Mouse (Mus musculus): ENCODE data around the gene Sfxn5. TPM values are rescaled to one million over a fixed set of nuclear protein-coding genes. Genes with fewer than 3 reads are reported as not detected.
A peak's percentile ranks its signal among the peaks of the same experiment; 100 is the strongest.

Sfxn5 gene
- polyA plus RNA-seq, 1 experiment = 23.6 TPM

- Histone ChIP-seq H3K36me3 (ENCODE audit: control insufficient read depth, insufficient read depth, low read length) (no peaks in the 10 kb centered on the region; the same call in 1 of the 2 replicates), H3K27ac (ENCODE audit: insufficient read depth, low read depth, low read length) (peak overlapping the region; percentile 61), H3K4me1 (ENCODE audit: control insufficient read depth, insufficient read depth, low read length) (peaks cover 72% of the 10 kb centered on the region), H3K27me3 (replicated peaks; ENCODE audit: control insufficient read depth, insufficient read depth, low read length) (no peaks in the 10 kb centered on the region), H3K4me3 (ENCODE audit: insufficient read depth, low read depth, low read length) (no peak overlapping the region)
- TF ChIP-seq POLR2A (IDR thresholded peaks at IDR 0.05; ENCODE audit: low read depth, low read length) = no peak
- TF ChIP-seq CTCF (conservative IDR thresholded peaks at IDR 0.05; ENCODE audit: insufficient read depth, insufficient read length, low read depth, low read length) = no peak
- DNase-seq = no peak
- WGBS = 56% methylated on average over 4 of the region's 4 CpGs
These were observed 30.7 kb upstream of the Sfxn5 start for GRCm38 (mm10) chr6:85363906-85364260.

GRCm38 (mm10) chr6:85363231-85363905 is 30.1 kb upstream of the Sfxn5 start:
- no peaks in the 10 kb centered on the region; the same call in 1 of the 2 replicates for H3K36me3 ChIP-seq (ENCODE audit: control insufficient read depth, insufficient read depth, low read length)
- TF ChIP-seq POLR2A (IDR thresholded peaks at IDR 0.05; ENCODE audit: low read depth, low read length) (no peak), CTCF (conservative IDR thresholded peaks at IDR 0.05; ENCODE audit: insufficient read depth, insufficient read length, low read depth, low read length) (0 out of 2 replicates have a peak, but pooled peaks have one; percentile 15)
- 82% methylated on average over 5 of the region's 5 CpGs for WGBS

GRCm38 (mm10) chr6:85362610-85363009 is 29.4 kb upstream of the Sfxn5 start:
- Histone ChIP-seq H3K36me3 (ENCODE audit: control insufficient read depth, insufficient read depth, low read length) (no peaks in the 10 kb centered on the region; the same call in 1 of the 2 replicates), H3K4me3 (ENCODE audit: insufficient read depth, low read depth, low read length) (no peak overlapping the region), H3K27ac (ENCODE audit: insufficient read depth, low read depth, low read length) (no peak overlapping the region), H3K4me1 (ENCODE audit: control insufficient read depth, insufficient read depth, low read length) (peaks cover 63% of the 10 kb centered on the region), H3K27me3 (replicated peaks; ENCODE audit: control insufficient read depth, insufficient read depth, low read length) (no peaks in the 10 kb centered on the region)
- TF ChIP-seq CTCF (conservative IDR thresholded peaks at IDR 0.05; ENCODE audit: insufficient read depth, insufficient read length, low read depth, low read length) (no peak), POLR2A (IDR thresholded peaks at IDR 0.05; ENCODE audit: low read depth, low read length) (no peak)
- WGBS = 58% methylated on average over 5 of the region's 5 CpGs
- no peak for DNase-seq

More at GRCm38 (mm10) chr6:85363231-85363905, 30.1 kb upstream of the Sfxn5 start:
- DNase-seq = no peak
- H3K27me3 ChIP-seq (replicated peaks; ENCODE audit: control insufficient read depth, insufficient read depth, low read length) = no peaks in the 10 kb centered on the region
- peaks cover 67% of the 10 kb centered on the region for H3K4me1 ChIP-seq (ENCODE audit: control insufficient read depth, insufficient read depth, low read length)
- H3K4me3 ChIP-seq (ENCODE audit: insufficient read depth, low read depth, low read length) = no peak overlapping the region
- peak overlapping the region; percentile 61 for H3K27ac ChIP-seq (ENCODE audit: insufficient read depth, low read depth, low read length)

- Histone ChIP-seq H3K36me3 (ENCODE audit: control insufficient read depth, insufficient read depth, low read length) (no peaks in the 10 kb centered on the region; the same call in 1 of the 2 replicates), H3K27ac (ENCODE audit: insufficient read depth, low read depth, low read length) (peak overlapping the region; percentile 91), H3K4me3 (ENCODE audit: insufficient read depth, low read depth, low read length) (no peak overlapping the region), H3K27me3 (replicated peaks; ENCODE audit: control insufficient read depth, insufficient read depth, low read length) (no peaks in the 10 kb centered on the region), H3K4me1 (ENCODE audit: control insufficient read depth, insufficient read depth, low read length) (peaks cover 53% of the 10 kb centered on the region)
- WGBS = 53% methylated on average over 5 of the region's 5 CpGs
- TF ChIP-seq CTCF (conservative IDR thresholded peaks at IDR 0.05; ENCODE audit: insufficient read depth, insufficient read length, low read depth, low read length) (no peak), POLR2A (IDR thresholded peaks at IDR 0.05; ENCODE audit: low read depth, low read length) (no peak)
- DNase-seq = peak; percentile 96
These were observed 27.1 kb upstream of the Sfxn5 start for GRCm38 (mm10) chr6:85360311-85360710.

- H3K27me3 ChIP-seq (replicated peaks; ENCODE audit: control insufficient read depth, insufficient read depth, low read length) = no peaks in the 10 kb centered on the region
- TF ChIP-seq POLR2A (IDR thresholded peaks at IDR 0.05; ENCODE audit: low read depth, low read length) (no peak), CTCF (conservative IDR thresholded peaks at IDR 0.05; ENCODE audit: insufficient read depth, insufficient read length, low read depth, low read length) (no peak)
- peak; percentile 82 for DNase-seq
- peaks cover 43% of the 10 kb centered on the region; the same call in 1 of the 2 replicates for H3K4me1 ChIP-seq (ENCODE audit: control insufficient read depth, insufficient read depth, low read length)
- H3K36me3 ChIP-seq (ENCODE audit: control insufficient read depth, insufficient read depth, low read length) = no peaks in the 10 kb centered on the region
- H3K27ac ChIP-seq (ENCODE audit: insufficient read depth, low read depth, low read length) = peak overlapping the region; percentile 20; the same call in 1 of the 2 replicates
- 50% methylated on average over 1 of the region's 1 CpGs for WGBS
- H3K4me3 ChIP-seq (ENCODE audit: insufficient read depth, low read depth, low read length) = no peak overlapping the region
These were observed 25.7 kb upstream of the Sfxn5 start for GRCm38 (mm10) chr6:85358877-85359276.

- Histone ChIP-seq H3K27ac (ENCODE audit: insufficient read depth, low read depth, low read length) (peak overlapping the region; percentile 4; the same call in 1 of the 2 replicates), H3K36me3 (ENCODE audit: control insufficient read depth, insufficient read depth, low read length) (no peaks in the 10 kb centered on the region), H3K27me3 (replicated peaks; ENCODE audit: control insufficient read depth, insufficient read depth, low read length) (no peaks in the 10 kb centered on the region), H3K4me1 (ENCODE audit: control insufficient read depth, insufficient read depth, low read length) (peaks cover 36% of the 10 kb centered on the region; the same call in 1 of the 2 replicates), H3K4me3 (ENCODE audit: insufficient read depth, low read depth, low read length) (no peak overlapping the region)
- TF ChIP-seq CTCF (conservative IDR thresholded peaks at IDR 0.05; ENCODE audit: insufficient read depth, insufficient read length, low read depth, low read length) (no peak), POLR2A (IDR thresholded peaks at IDR 0.05; ENCODE audit: low read depth, low read length) (no peak)
- WGBS = 40% methylated on average over 4 of the region's 4 CpGs
- no peak for DNase-seq
These were observed 23.7 kb upstream of the Sfxn5 start for GRCm38 (mm10) chr6:85356682-85357465.

GRCm38 (mm10) chr6:85355753-85356152 is 22.5 kb upstream of the Sfxn5 start:
- no peaks in the 10 kb centered on the region for H3K27me3 ChIP-seq (replicated peaks; ENCODE audit: control insufficient read depth, insufficient read depth, low read length)
- 95% methylated on average over 2 of the region's 2 CpGs for WGBS
- peaks cover 25% of the 10 kb centered on the region; the same call in 1 of the 2 replicates for H3K4me1 ChIP-seq (ENCODE audit: control insufficient read depth, insufficient read depth, low read length)
- no peak for DNase-seq
- H3K36me3 ChIP-seq (ENCODE audit: control insufficient read depth, insufficient read depth, low read length) = no peaks in the 10 kb centered on the region
- H3K27ac ChIP-seq (ENCODE audit: insufficient read depth, low read depth, low read length) = no peak overlapping the region
- TF ChIP-seq POLR2A (IDR thresholded peaks at IDR 0.05; ENCODE audit: low read depth, low read length) (no peak), CTCF (conservative IDR thresholded peaks at IDR 0.05; ENCODE audit: insufficient read depth, insufficient read length, low read depth, low read length) (no peak)
- H3K4me3 ChIP-seq (ENCODE audit: insufficient read depth, low read depth, low read length) = no peak overlapping the region
